Mouse (Mus musculus) liver, embryonic 15.5 days (tissue): Measurements from ENCODE around the gene Cct6b. TPM values are rescaled to one million over a fixed set of nuclear protein-coding genes. Genes with fewer than 3 reads are reported as not detected.
"Not testable (repeated sequence)": the region's sequence is repeated elsewhere in the genome, so short reads cannot be mapped to it uniquely, and the experiment has no call there.

Experiments
- ATAC-seq: fragments of 200-750 bp; cut with Nextera tagmentation; 2 replicates; pipeline ENCODE4 v1.8.0; 2017; ENCODE audit warnings: moderate number of reproducible peaks, mild to moderate bottlenecking, moderate library complexity; ENCODE audit not compliant: insufficient read depth
- H3K27ac ChIP-seq: fragments of 300-500 bp; sonication (generic); replicated peaks from 2 replicates; pipeline ENCODE4 v1.5.1; 2015; ENCODE audit warnings: mild to moderate bottlenecking, inconsistent platforms
- H3K27me3 ChIP-seq: fragments of 300-500 bp; sonication (generic); 2 replicates; pipeline ENCODE4 v1.6.1; 2015; ENCODE audit warnings: mild to moderate bottlenecking, inconsistent platforms
- H3K36me3 ChIP-seq: fragments of 300-500 bp; sonication (generic); replicated peaks from 2 replicates; pipeline ENCODE4 v1.6.1; 2015; ENCODE audit warnings: moderate library complexity, mild to moderate bottlenecking, inconsistent platforms
- H3K4me1 ChIP-seq: fragments of 300-500 bp; sonication (generic); replicated peaks from 2 replicates; pipeline ENCODE4 v1.6.1; 2015; ENCODE audit warnings: inconsistent platforms
- H3K4me2 ChIP-seq: fragments of 300-500 bp; sonication (generic); 2 replicates; pipeline ENCODE4 v1.6.1; 2015; ENCODE audit warnings: moderate library complexity, mild to moderate bottlenecking, inconsistent platforms
- H3K4me3 ChIP-seq: fragments of 300-500 bp; sonication (generic); replicated peaks from 2 replicates; pipeline ENCODE4 v1.5.1; 2015; ENCODE audit warnings: mild to moderate bottlenecking, inconsistent platforms
- H3K9ac ChIP-seq: fragments of 300-500 bp; sonication (generic); 2 replicates; pipeline ENCODE4 v1.6.1; 2015; ENCODE audit warnings: moderate library complexity, mild to moderate bottlenecking, inconsistent platforms
- H3K9me3 ChIP-seq: fragments of 300-500 bp; sonication (generic); replicated peaks from 2 replicates; pipeline ENCODE4 v1.6.1; 2016; ENCODE audit warnings: inconsistent platforms
- WGBS: fragments of 180-500 bp; shearing (Covaris S2); methylation state at CpG from one replicate; pipeline ENCODE4 v1.1.7; 2015; ENCODE audit warnings: mixed read lengths; ENCODE audit not compliant: insufficient replicate concordance; 5-methylcytosine and 5-hydroxymethylcytosine counted together
- polyA plus RNA-seq: library from polyadenylated mRNA; unstranded; fragments of >200 nt; fragmentation: Nextera tagmentation; extraction: Ambion mirVana; gene quantifications from 2 replicates; pipeline ENCODE4 v1.2.1, GENCODE M21; 2015

Cct6b gene
- polyA plus RNA-seq, 1 experiment from 2014 or later, result 0.10 TPM

- Histone ChIP-seq H3K4me1 (no peaks in the 10 kb centered on the region), H3K4me3 (no peak overlapping the region), H3K36me3 (no peaks in the 10 kb centered on the region), H3K4me2 (no peak overlapping the region), H3K27ac (no peak overlapping the region), H3K9ac (no peak overlapping the region), H3K27me3 (no peaks in the 10 kb centered on the region), H3K9me3 (no peaks in the 10 kb centered on the region)
- 53% methylated on average over 6 of the region's 6 CpGs for WGBS
- ATAC-seq, result no peak
Observed at GRCm38 (mm10) chr11:82705082-82705481, 59.0 kb downstream of the Cct6b start.

- Histone ChIP-seq H3K4me1 (no peaks in the 10 kb centered on the region), H3K4me2 (no peak overlapping the region), H3K27ac (no peak overlapping the region), H3K4me3 (no peak overlapping the region), H3K9ac (no peak overlapping the region), H3K36me3 (no peaks in the 10 kb centered on the region), H3K27me3 (no peaks in the 10 kb centered on the region), H3K9me3 (no peaks in the 10 kb centered on the region)
- WGBS, result 65% methylated on average over 11 of the region's 11 CpGs
- ATAC-seq, result no peak
Observed at GRCm38 (mm10) chr11:82699865-82700410, 64.2 kb downstream of the Cct6b start.

- 56% methylated on average over 7 of the region's 7 CpGs for WGBS
- Histone ChIP-seq H3K4me1 (no peaks in the 10 kb centered on the region), H3K4me3 (no peak overlapping the region), H3K9me3 (no peaks in the 10 kb centered on the region), H3K4me2 (no peak overlapping the region), H3K27me3 (no peaks in the 10 kb centered on the region), H3K36me3 (no peaks in the 10 kb centered on the region), H3K9ac (no peak overlapping the region), H3K27ac (no peak overlapping the region)
- no peak for ATAC-seq
Observed at GRCm38 (mm10) chr11:82695930-82696329, 68.2 kb downstream of the Cct6b start.

GRCm38 (mm10) chr11:82694947-82695346 is 69.2 kb downstream of the Cct6b start:
- H3K36me3 ChIP-seq, H3K9me3 ChIP-seq, H3K27me3 ChIP-seq, H3K4me3 ChIP-seq, H3K4me1 ChIP-seq, ATAC-seq, H3K9ac ChIP-seq, H3K27ac ChIP-seq, H3K4me2 ChIP-seq: not testable (repeated sequence)

- H3K4me2 ChIP-seq, result no peak overlapping the region
Observed at GRCm38 (mm10) chr11:82692668-82693067, 71.5 kb downstream of the Cct6b start.

GRCm38 (mm10) chr11:82690476-82690875 is 73.6 kb downstream of the Cct6b start:
- H3K4me1 ChIP-seq, result no peaks in the 10 kb centered on the region
- ATAC-seq, result no peak
- no peak overlapping the region for H3K4me3 ChIP-seq
- no peak overlapping the region for H3K4me2 ChIP-seq
- H3K9ac ChIP-seq, result no peak overlapping the region
- H3K27me3 ChIP-seq, result no peaks in the 10 kb centered on the region
- H3K9me3 ChIP-seq, result no peaks in the 10 kb centered on the region
- H3K27ac ChIP-seq, result no peak overlapping the region
- WGBS, result 51% methylated on average over 5 of the region's 5 CpGs
- no peaks in the 10 kb centered on the region for H3K36me3 ChIP-seq

More at GRCm38 (mm10) chr11:82692668-82693067, 71.5 kb downstream of the Cct6b start:
- Histone ChIP-seq H3K4me1 (no peaks in the 10 kb centered on the region), H3K9ac (no peak overlapping the region), H3K27me3 (no peaks in the 10 kb centered on the region), H3K9me3 (no peaks in the 10 kb centered on the region), H3K36me3 (no peaks in the 10 kb centered on the region), H3K4me3 (no peak overlapping the region), H3K27ac (no peak overlapping the region)
- 59% methylated on average over 6 of the region's 6 CpGs for WGBS
- no peak for ATAC-seq

GRCm38 (mm10) chr11:82687668-82688067 is 76.5 kb downstream of the Cct6b start:
- Histone ChIP-seq H3K4me1 (no peaks in the 10 kb centered on the region), H3K9ac (no peak overlapping the region), H3K4me2 (no peak overlapping the region), H3K36me3 (no peaks in the 10 kb centered on the region), H3K27me3 (0 out of 2 replicates have a peak, but pooled peaks cover 9% of the 10 kb centered on the region), H3K4me3 (no peak overlapping the region), H3K27ac (no peak overlapping the region), H3K9me3 (no peaks in the 10 kb centered on the region)
- no peak for ATAC-seq

- no peak overlapping the region for H3K27ac ChIP-seq
- no peak for ATAC-seq
- no peaks in the 10 kb centered on the region for H3K9me3 ChIP-seq
- no peak overlapping the region for H3K4me3 ChIP-seq
- no peak overlapping the region for H3K9ac ChIP-seq
- H3K4me2 ChIP-seq, result no peak overlapping the region
- H3K4me1 ChIP-seq, result no peaks in the 10 kb centered on the region
- 0 out of 2 replicates have a peak, but pooled peaks cover 9% of the 10 kb centered on the region for H3K27me3 ChIP-seq
- WGBS, result 71% methylated on average over 6 of the region's 6 CpGs
- H3K36me3 ChIP-seq, result no peaks in the 10 kb centered on the region
Observed at GRCm38 (mm10) chr11:82684676-82685075, 79.4 kb downstream of the Cct6b start.

GRCm38 (mm10) chr11:82683765-82684505 is 80.2 kb downstream of the Cct6b start:
- Histone ChIP-seq H3K4me1 (no peaks in the 10 kb centered on the region), H3K4me3 (no peak overlapping the region), H3K9me3 (no peaks in the 10 kb centered on the region), H3K9ac (no peak overlapping the region), H3K27ac (no peak overlapping the region), H3K4me2 (no peak overlapping the region), H3K27me3 (0 out of 2 replicates have a peak, but pooled peaks cover 9% of the 10 kb centered on the region), H3K36me3 (no peaks in the 10 kb centered on the region)
- ATAC-seq, result no peak
- 44% methylated on average over 12 of the region's 12 CpGs for WGBS

GRCm38 (mm10) chr11:82678561-82678960 is 85.6 kb downstream of the Cct6b start:
- H3K27me3 ChIP-seq, result no peaks in the 10 kb centered on the region
- no peak overlapping the region for H3K9ac ChIP-seq
- no peaks in the 10 kb centered on the region for H3K4me1 ChIP-seq
- H3K4me3 ChIP-seq, result no peak overlapping the region
- no peak overlapping the region for H3K4me2 ChIP-seq
- no peaks in the 10 kb centered on the region for H3K36me3 ChIP-seq
- WGBS, result 71% methylated on average over 12 of the region's 12 CpGs
- ATAC-seq, result no peak
- no peaks in the 10 kb centered on the region for H3K9me3 ChIP-seq
- no peak overlapping the region for H3K27ac ChIP-seq
